Mouse (Mus musculus): ENCODE results near the gene Slc1a3. TPM values are rescaled to one million over a fixed set of nuclear protein-coding genes. Genes with fewer than 3 reads are reported as not detected.

Gene Slc1a3
- polyA plus RNA-seq, 1 experiment from 2014 or later, result 22.7 TPM

GRCm38 (mm10) chr15:8661856-8662255 is 48.7 kb downstream of the Slc1a3 start:
- no peaks in the 10 kb centered on the region for H3K36me3 ChIP-seq (ENCODE audit: control insufficient read depth, insufficient read depth, low read length)
- H3K27me3 ChIP-seq (ENCODE audit: control insufficient read depth, insufficient read depth, low read length), result no peaks in the 10 kb centered on the region
- H3K9ac ChIP-seq (ENCODE audit: low read depth, low read length), result no peak overlapping the region
- no peak overlapping the region for H3K4me3 ChIP-seq (ENCODE audit: low read depth, low read length)
- H3K27ac ChIP-seq (ENCODE audit: low read depth, low read length), result no peak overlapping the region
- no peak overlapping the region for H3K4me2 ChIP-seq
- H3K4me1 ChIP-seq (ENCODE audit: control insufficient read depth, insufficient read depth, low read length), result peaks cover 28% of the 10 kb centered on the region
- WGBS (ENCODE audit: insufficient replicate concordance), result 10% methylated on average over 6 of the region's 6 CpGs
- no peaks in the 10 kb centered on the region for H3K9me3 ChIP-seq (replicated peaks; ENCODE audit: control insufficient read depth, low read length)
- ATAC-seq (replicated peaks; ENCODE audit: insufficient number of reproducible peaks, low FRiP score, low TSS enrichment), result no peak

GRCm38 (mm10) chr15:8659977-8660376 is 50.6 kb downstream of the Slc1a3 start:
- Histone ChIP-seq H3K9me3 (replicated peaks; ENCODE audit: control insufficient read depth, low read length) (no peaks in the 10 kb centered on the region), H3K9ac (ENCODE audit: low read depth, low read length) (no peak overlapping the region), H3K4me1 (ENCODE audit: control insufficient read depth, insufficient read depth, low read length) (peaks cover 24% of the 10 kb centered on the region), H3K27ac (ENCODE audit: low read depth, low read length) (peak overlapping the region; percentile 57; the same call in 1 of the 2 replicates), H3K36me3 (ENCODE audit: control insufficient read depth, insufficient read depth, low read length) (no peaks in the 10 kb centered on the region), H3K4me3 (ENCODE audit: low read depth, low read length) (no peak overlapping the region), H3K4me2 (no peak overlapping the region), H3K27me3 (ENCODE audit: control insufficient read depth, insufficient read depth, low read length) (no peaks in the 10 kb centered on the region)
- no peak for ATAC-seq (replicated peaks; ENCODE audit: insufficient number of reproducible peaks, low FRiP score, low TSS enrichment)
- 69% methylated on average over 4 of the region's 4 CpGs for WGBS (ENCODE audit: insufficient replicate concordance)

GRCm38 (mm10) chr15:8659483-8659971 is 51.0 kb downstream of the Slc1a3 start:
- 35% methylated on average over 8 of the region's 8 CpGs for WGBS (ENCODE audit: insufficient replicate concordance)
- H3K9me3 ChIP-seq (replicated peaks; ENCODE audit: control insufficient read depth, low read length), result no peaks in the 10 kb centered on the region

DNA sequence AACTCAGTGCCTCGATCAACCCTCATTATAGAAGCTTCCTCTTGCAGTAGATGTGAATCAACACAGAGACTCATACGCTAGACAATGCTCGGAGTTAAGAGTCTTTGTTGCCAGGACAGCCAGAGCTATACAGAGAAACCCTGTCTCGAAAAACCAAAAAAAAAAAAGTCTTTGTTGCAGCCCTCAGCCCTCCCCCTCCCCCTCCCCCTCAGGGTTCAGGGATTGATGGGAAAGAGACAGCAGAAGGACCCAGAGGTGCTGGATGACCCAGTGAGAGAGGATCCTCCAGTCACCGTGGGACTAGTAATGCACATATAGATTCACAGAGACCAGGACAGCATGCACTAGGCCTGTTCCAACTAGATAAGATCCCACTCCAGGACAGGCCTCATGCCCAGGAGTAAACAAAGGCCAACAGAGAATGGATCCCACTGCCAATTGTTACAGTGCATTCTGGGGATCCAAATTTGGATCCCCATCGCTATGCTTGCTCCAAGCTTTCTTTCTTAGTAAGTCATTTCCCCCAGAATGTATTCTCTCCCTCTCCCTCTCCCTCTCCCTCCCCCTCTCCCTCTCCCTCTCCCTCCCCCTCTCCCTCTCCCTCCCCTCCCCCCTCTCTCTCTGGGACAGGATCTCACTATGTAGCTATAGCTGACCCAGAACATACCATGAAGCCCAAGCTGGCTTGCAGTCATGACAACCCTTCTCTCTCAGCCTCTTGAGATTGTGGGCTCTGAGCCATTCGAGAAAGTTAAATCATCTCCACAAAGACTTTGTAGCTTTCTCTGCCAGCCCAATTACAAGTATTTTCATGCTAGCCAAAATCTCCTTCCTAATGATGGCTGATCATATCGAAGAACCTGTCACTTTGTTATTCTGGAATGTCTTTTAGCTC is 52.2 kb downstream of the Slc1a3 start:
- H3K9ac ChIP-seq (ENCODE audit: low read depth, low read length), result no peak overlapping the region
- H3K4me2 ChIP-seq, result no peak overlapping the region
- H3K36me3 ChIP-seq (ENCODE audit: control insufficient read depth, insufficient read depth, low read length), result no peaks in the 10 kb centered on the region
- no peak overlapping the region for H3K27ac ChIP-seq (ENCODE audit: low read depth, low read length)
- H3K27me3 ChIP-seq (ENCODE audit: control insufficient read depth, insufficient read depth, low read length), result no peaks in the 10 kb centered on the region
- peaks cover 17% of the 10 kb centered on the region for H3K4me1 ChIP-seq (ENCODE audit: control insufficient read depth, insufficient read depth, low read length)
- WGBS (ENCODE audit: insufficient replicate concordance), result 72% methylated on average over 8 of the region's 8 CpGs
- no peak overlapping the region for H3K4me3 ChIP-seq (ENCODE audit: low read depth, low read length)
- ATAC-seq (replicated peaks; ENCODE audit: insufficient number of reproducible peaks, low FRiP score, low TSS enrichment), result peak; percentile 89
- H3K9me3 ChIP-seq (replicated peaks; ENCODE audit: control insufficient read depth, low read length), result no peaks in the 10 kb centered on the region

More at GRCm38 (mm10) chr15:8659483-8659971, 51.0 kb downstream of the Slc1a3 start:
- H3K9ac ChIP-seq (ENCODE audit: low read depth, low read length), result no peak overlapping the region
- H3K4me1 ChIP-seq (ENCODE audit: control insufficient read depth, insufficient read depth, low read length), result peaks cover 24% of the 10 kb centered on the region
- ATAC-seq (replicated peaks; ENCODE audit: insufficient number of reproducible peaks, low FRiP score, low TSS enrichment), result no peak
- H3K36me3 ChIP-seq (ENCODE audit: control insufficient read depth, insufficient read depth, low read length), result no peaks in the 10 kb centered on the region
- no peak overlapping the region for H3K4me2 ChIP-seq
- peak overlapping the region; percentile 6 for H3K27ac ChIP-seq (ENCODE audit: low read depth, low read length)
- H3K27me3 ChIP-seq (ENCODE audit: control insufficient read depth, insufficient read depth, low read length), result no peaks in the 10 kb centered on the region
- no peak overlapping the region for H3K4me3 ChIP-seq (ENCODE audit: low read depth, low read length)

DNA sequence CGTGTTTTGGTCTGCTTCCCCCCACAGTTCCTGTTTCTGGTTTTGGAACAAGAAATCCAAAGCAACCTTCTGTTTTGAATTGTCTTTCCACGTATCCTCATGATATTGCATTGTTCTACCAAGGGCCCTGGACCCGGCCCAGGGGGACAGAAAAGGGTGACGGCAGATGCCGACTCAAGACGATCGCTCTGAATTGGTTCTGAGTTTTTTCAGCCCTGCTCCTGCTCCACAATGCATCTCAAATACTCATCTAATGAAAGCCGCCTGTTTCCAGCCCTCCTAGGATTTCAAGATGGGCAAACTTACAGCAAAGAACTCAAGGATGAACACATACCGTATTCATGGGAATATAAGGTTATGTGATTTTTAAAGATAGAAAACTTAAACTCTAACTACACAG is 55.3 kb downstream of the Slc1a3 start:
- H3K27ac ChIP-seq (ENCODE audit: low read depth, low read length), result no peak overlapping the region
- H3K9me3 ChIP-seq (replicated peaks; ENCODE audit: control insufficient read depth, low read length), result no peaks in the 10 kb centered on the region
- no peak for ATAC-seq (replicated peaks; ENCODE audit: insufficient number of reproducible peaks, low FRiP score, low TSS enrichment)
- H3K4me2 ChIP-seq, result no peak overlapping the region
- 75% methylated on average over 9 of the region's 9 CpGs for WGBS (ENCODE audit: insufficient replicate concordance)
- no peaks in the 10 kb centered on the region for H3K36me3 ChIP-seq (ENCODE audit: control insufficient read depth, insufficient read depth, low read length)
- H3K9ac ChIP-seq (ENCODE audit: low read depth, low read length), result no peak overlapping the region
- 0 out of 2 replicates have a peak, but pooled peaks cover 6% of the 10 kb centered on the region for H3K4me1 ChIP-seq (ENCODE audit: control insufficient read depth, insufficient read depth, low read length)
- H3K4me3 ChIP-seq (ENCODE audit: low read depth, low read length), result no peak overlapping the region
- no peaks in the 10 kb centered on the region for H3K27me3 ChIP-seq (ENCODE audit: control insufficient read depth, insufficient read depth, low read length)

GRCm38 (mm10) chr15:8652637-8653036 is 57.9 kb downstream of the Slc1a3 start:
- Histone ChIP-seq H3K9me3 (replicated peaks; ENCODE audit: control insufficient read depth, low read length) (no peaks in the 10 kb centered on the region), H3K27me3 (ENCODE audit: control insufficient read depth, insufficient read depth, low read length) (no peaks in the 10 kb centered on the region), H3K27ac (ENCODE audit: low read depth, low read length) (no peak overlapping the region), H3K36me3 (ENCODE audit: control insufficient read depth, insufficient read depth, low read length) (no peaks in the 10 kb centered on the region), H3K4me2 (no peak overlapping the region), H3K9ac (ENCODE audit: low read depth, low read length) (no peak overlapping the region), H3K4me3 (ENCODE audit: low read depth, low read length) (no peak overlapping the region), H3K4me1 (ENCODE audit: control insufficient read depth, insufficient read depth, low read length) (0 out of 2 replicates have a peak, but pooled peaks cover 2% of the 10 kb centered on the region)
- 83% methylated on average over 8 of the region's 8 CpGs for WGBS (ENCODE audit: insufficient replicate concordance)
- no peak for ATAC-seq (replicated peaks; ENCODE audit: insufficient number of reproducible peaks, low FRiP score, low TSS enrichment)

DNA sequence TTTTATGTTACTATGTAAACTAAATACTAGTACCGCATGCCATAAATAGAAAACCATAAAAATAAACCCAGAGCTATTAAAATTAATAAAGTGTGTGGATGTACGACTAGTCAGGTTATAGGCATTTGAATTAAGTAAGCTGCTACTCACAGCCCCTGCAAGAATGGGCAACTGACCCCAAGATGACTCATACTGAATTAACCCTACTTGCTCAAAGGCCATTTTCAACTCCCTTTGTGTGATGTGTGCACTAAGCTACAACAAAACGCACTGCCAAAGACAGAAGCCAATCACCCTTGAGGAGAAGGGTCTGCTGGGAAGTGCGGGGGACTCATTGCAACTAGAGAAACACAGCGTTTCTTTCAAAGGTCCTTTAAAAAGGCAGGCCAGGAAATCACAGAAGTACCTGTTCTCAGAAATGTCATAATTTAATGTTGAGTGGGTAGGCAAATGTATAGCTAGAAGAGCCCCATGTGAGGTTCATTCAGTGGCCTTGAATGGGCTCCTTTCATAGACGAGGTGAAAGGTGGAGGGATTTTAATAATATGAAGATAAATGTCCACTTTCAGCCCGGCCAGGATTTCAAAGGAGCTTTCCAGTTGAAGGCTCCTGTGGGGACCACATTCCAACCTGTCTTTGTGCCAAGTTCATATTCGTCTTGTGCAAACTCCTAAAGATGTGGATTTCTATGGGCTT is 66.4 kb downstream of the Slc1a3 start:
- H3K9me3 ChIP-seq (replicated peaks; ENCODE audit: control insufficient read depth, low read length), result no peaks in the 10 kb centered on the region
- no peak overlapping the region for H3K9ac ChIP-seq (ENCODE audit: low read depth, low read length)
- no peak overlapping the region for H3K27ac ChIP-seq (ENCODE audit: low read depth, low read length)
- H3K27me3 ChIP-seq (ENCODE audit: control insufficient read depth, insufficient read depth, low read length), result no peaks in the 10 kb centered on the region
- peaks cover 5% of the 10 kb centered on the region for H3K36me3 ChIP-seq (ENCODE audit: control insufficient read depth, insufficient read depth, low read length)
- no peak overlapping the region for H3K4me2 ChIP-seq
- ATAC-seq (replicated peaks; ENCODE audit: insufficient number of reproducible peaks, low FRiP score, low TSS enrichment), result no peak
- H3K4me1 ChIP-seq (ENCODE audit: control insufficient read depth, insufficient read depth, low read length), result no peaks in the 10 kb centered on the region
- 77% methylated on average over 8 of the region's 8 CpGs for WGBS (ENCODE audit: insufficient replicate concordance)
- no peak overlapping the region for H3K4me3 ChIP-seq (ENCODE audit: low read depth, low read length)

DNA sequence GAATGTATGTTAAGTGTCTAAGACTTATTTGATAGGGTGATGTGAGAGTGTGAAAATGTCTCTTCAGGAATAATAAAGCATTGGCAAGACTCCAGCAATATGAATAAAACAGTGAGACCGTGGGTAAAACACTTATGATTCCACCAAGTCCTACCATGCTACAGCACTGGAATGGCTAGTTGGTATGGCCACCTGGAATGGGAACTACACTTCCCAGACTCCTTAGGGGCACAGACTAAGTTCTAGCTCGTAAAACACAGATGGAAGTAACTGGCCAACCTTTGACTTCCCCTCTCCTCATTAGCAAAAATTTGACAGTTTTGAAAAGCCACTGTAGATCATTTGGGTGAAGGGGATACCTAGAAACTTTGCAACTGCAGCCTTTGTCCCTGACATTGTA is 70.7 kb downstream of the Slc1a3 start:
- 68% methylated on average over 2 of the region's 2 CpGs for WGBS (ENCODE audit: insufficient replicate concordance)
- Histone ChIP-seq H3K9me3 (replicated peaks; ENCODE audit: control insufficient read depth, low read length) (no peaks in the 10 kb centered on the region), H3K27me3 (ENCODE audit: control insufficient read depth, insufficient read depth, low read length) (no peaks in the 10 kb centered on the region), H3K4me3 (ENCODE audit: low read depth, low read length) (no peak overlapping the region), H3K27ac (ENCODE audit: low read depth, low read length) (no peak overlapping the region), H3K4me1 (ENCODE audit: control insufficient read depth, insufficient read depth, low read length) (no peaks in the 10 kb centered on the region), H3K9ac (ENCODE audit: low read depth, low read length) (no peak overlapping the region), H3K4me2 (no peak overlapping the region), H3K36me3 (ENCODE audit: control insufficient read depth, insufficient read depth, low read length) (peaks cover 7% of the 10 kb centered on the region)
- no peak for ATAC-seq (replicated peaks; ENCODE audit: insufficient number of reproducible peaks, low FRiP score, low TSS enrichment)

Data from heart, embryonic 11.5 days (tissue).